Mouse (Mus musculus): ENCODE data around the gene Olfr1094. TPM values are rescaled to one million over a fixed set of nuclear protein-coding genes. Genes with fewer than 3 reads are reported as not detected.

Gene Olfr1094
- not detected for total RNA-seq (2021)
- long read RNA-seq, experiment 1: 0 reads
- long read RNA-seq, experiment 2: 0 reads

DNA sequence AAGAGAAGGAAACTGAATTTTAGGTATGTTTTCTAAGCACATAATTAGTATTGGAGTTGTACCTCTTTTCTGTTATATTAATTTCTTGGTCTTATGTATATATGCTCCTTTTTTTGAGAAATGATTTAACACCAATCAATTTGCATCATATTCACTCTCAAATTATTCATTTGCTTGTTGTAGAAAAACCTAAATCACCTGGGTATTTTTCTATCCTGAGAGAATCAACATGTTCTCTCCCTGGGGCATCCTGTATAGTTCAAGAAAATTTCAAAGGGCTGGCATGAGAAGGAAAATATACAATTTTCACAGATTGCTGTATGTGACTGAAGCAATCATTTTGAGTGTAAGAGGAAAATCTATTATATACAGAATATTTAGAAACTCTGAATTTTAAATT is at the start of gene Olfr1094:
Olfr1094 (plus strand) TSS at position 301 of the 400 bp plus-strand sequence.
- no peak for DNase-seq (ENCODE audit: low spot score in 2 of 2)

GRCm38 (mm10) chr2:86782179-86782578 is 42.3 kb upstream of the Olfr1094 start, which contains the start of gene Olfr1093:
Gene Olfr1093, plus strand, starts transcription at chr2:86782479.
- DNase-seq (ENCODE audit: low spot score in 2 of 2): no peak

DNA sequence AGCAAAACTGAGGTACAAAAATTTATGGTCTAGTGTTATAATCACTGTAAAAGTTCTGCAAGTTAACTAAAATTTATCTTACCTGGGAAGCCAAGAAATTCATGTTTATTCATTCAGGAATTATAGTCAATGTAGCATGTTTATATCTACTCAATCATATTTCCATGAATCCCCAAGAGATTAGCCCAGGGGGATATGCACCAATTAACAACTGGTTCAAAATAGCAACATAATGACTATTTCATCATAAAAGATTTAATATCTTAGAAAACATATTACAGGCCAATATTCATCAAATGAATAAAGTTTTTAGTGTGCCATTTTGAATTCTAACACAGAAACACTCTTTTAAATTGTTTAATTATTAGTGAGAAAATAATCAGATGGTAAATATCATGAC is 14.5 kb upstream of the Olfr1094 start, which contains the start of gene Olfr141:
Olfr141 (minus strand) TSS at position 101 of the 400 bp plus-strand sequence.
- no peak for DNase-seq (ENCODE audit: low spot score in 2 of 2)

- DNase-seq (ENCODE audit: low spot score in 2 of 2): no peak
Observed at GRCm38 (mm10) chr2:86851596-86851995, 27.1 kb downstream of the Olfr1094 start, which contains the start of gene Olfr1095. Gene Olfr1095, minus strand, starts transcription at chr2:86851696.

DNA sequence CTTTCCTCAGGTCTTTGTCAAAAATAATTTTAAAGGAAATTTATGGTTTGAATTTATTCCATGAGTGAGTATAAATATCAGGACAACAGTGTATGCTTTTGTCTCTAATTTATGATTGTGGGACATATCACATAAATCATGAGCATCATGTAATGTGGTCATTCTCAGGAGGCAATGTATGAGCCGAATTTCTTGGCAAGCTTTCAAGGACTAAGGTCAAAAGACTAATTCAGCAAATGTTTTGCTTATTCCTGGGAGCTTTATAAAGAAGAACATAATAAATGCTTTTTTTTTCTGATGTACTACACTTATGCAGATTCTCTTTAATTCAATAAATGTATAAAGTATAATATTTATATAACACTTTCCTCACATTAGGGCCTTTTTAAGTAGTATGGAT is 50.2 kb downstream of the Olfr1094 start, which contains the start of gene Gm13723:
Gm13723 (minus strand) TSS at position 101 of the 400 bp plus-strand sequence.
- no peak for DNase-seq (ENCODE audit: low spot score in 2 of 2)

Other genes with a start within 250 kb of the Olfr1094 start
- not detected for gene Olfr1082, start 225.7 kb upstream of the Olfr1094 start, total RNA-seq (2021)
- not detected for gene Olfr1084, start 184.9 kb upstream of the Olfr1094 start, total RNA-seq (2021)
- gene Olfr1085, start 162.6 kb upstream of the Olfr1094 start, total RNA-seq (2021): not detected
- gene Olfr1086, start 144.6 kb upstream of the Olfr1094 start, total RNA-seq (2021): not detected
- gene Olfr1087, start 126.3 kb upstream of the Olfr1094 start, total RNA-seq (2021): not detected
- not detected for gene Olfr1089, start 91.0 kb upstream of the Olfr1094 start, total RNA-seq (2021)
- gene Olfr1090, start 65.7 kb upstream of the Olfr1094 start, total RNA-seq (2021): not detected
- gene Olfr1093, start 42.2 kb upstream of the Olfr1094 start, total RNA-seq (2021): not detected
- not detected for gene Olfr141, start 14.6 kb upstream of the Olfr1094 start, total RNA-seq (2021)
- gene Olfr1095, start 27.0 kb downstream of the Olfr1094 start, total RNA-seq (2021): not detected
- not detected for gene Gm13723, start 50.1 kb downstream of the Olfr1094 start, total RNA-seq (2021)
- not detected for gene Olfr1097, start 67.6 kb downstream of the Olfr1094 start, total RNA-seq (2021)
- not detected for gene Olfr1098, start 99.9 kb downstream of the Olfr1094 start, total RNA-seq (2021)
- not detected for gene Olfr1099, start 136.0 kb downstream of the Olfr1094 start, total RNA-seq (2021)
- gene Olfr1100, start 155.3 kb downstream of the Olfr1094 start, total RNA-seq (2021): not detected
- gene Olfr1101, start 166.6 kb downstream of the Olfr1094 start, total RNA-seq (2021): not detected
- gene Olfr1102, start 173.7 kb downstream of the Olfr1094 start, total RNA-seq (2021): not detected
- not detected for gene Olfr1104, start 202.4 kb downstream of the Olfr1094 start, total RNA-seq (2021)
- not detected for gene Olfr1105, start 211.9 kb downstream of the Olfr1094 start, total RNA-seq (2021)
- not detected for gene Olfr1106, start 227.6 kb downstream of the Olfr1094 start, total RNA-seq (2021)